Mouse (Mus musculus) hematopoietic stem cell, adult 5-6 weeks (primary cell): ENCODE results near the gene Cacng7. TPM values are rescaled to one million over a fixed set of nuclear protein-coding genes. Genes with fewer than 3 reads are reported as not detected.

Source experiments
- ATAC-seq, 2 experiments: fragments of 125-278 bp in 1 of 2; replicated peaks in 1 of 2; 2 replicates each; pipeline ENCODE4 v1.8.0; 2016 to 2017; ENCODE audit warnings: inconsistent platforms in 2 of 2, mild to moderate bottlenecking in 2 of 2, moderate number of reproducible peaks in 2 of 2, low read depth in 1 of 2, moderate TSS enrichment in 1 of 2; ENCODE audit not compliant: low FRiP score in 2 of 2, poor library complexity in 2 of 2, severe bottlenecking in 2 of 2, insufficient read depth in 1 of 2, low TSS enrichment in 1 of 2
- total RNA-seq: library from RNA; stranded (forward); fragments of 172-1452, 232-1000 nt; gene quantifications from 2 replicates; pipeline ENCODE4 v1.2.3, GENCODE M21; 2017

Cacng7 gene
- total RNA-seq, 1 experiment from 2014 or later: not detected

- ATAC-seq: peak in 1 of 2 experiments; percentile 44; a peak in 1 of 4 replicates
Observed at GRCm38 (mm10) chr7:3331581-3332223, 1.1 kb upstream of the Cacng7 start.

- ATAC-seq: no peak
Observed at GRCm38 (mm10) chr7:3332224-3332615, 535 bp upstream of the Cacng7 start.

DNA sequence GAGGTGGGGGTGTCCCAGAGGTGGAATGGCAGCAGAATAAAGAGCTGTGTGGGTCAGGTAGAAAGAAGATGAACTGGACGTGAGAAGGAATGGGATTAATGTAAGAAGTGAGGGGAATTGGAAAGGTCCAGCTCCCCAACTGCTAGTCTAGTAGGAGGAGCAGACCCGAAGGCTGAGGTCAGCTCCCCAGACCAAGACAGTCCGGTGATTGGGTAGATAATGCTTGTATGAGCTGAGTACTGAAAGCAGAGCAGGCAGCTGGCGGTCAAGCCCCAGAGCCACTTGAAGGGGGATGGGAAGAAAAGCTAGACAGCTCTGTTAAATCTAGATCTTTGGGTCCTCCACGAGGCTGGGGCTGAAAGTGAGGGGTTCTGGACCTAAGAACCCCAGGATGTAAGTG, 787 bp downstream of the Cacng7 start:
- ATAC-seq: no peak

GRCm38 (mm10) chr7:3336412-3336811, 3.7 kb downstream of the Cacng7 start:
- no peak for ATAC-seq

GRCm38 (mm10) chr7:3338286-3338935, 5.7 kb downstream of the Cacng7 start:
- no peak; a peak in 1 of 4 replicates for ATAC-seq

DNA sequence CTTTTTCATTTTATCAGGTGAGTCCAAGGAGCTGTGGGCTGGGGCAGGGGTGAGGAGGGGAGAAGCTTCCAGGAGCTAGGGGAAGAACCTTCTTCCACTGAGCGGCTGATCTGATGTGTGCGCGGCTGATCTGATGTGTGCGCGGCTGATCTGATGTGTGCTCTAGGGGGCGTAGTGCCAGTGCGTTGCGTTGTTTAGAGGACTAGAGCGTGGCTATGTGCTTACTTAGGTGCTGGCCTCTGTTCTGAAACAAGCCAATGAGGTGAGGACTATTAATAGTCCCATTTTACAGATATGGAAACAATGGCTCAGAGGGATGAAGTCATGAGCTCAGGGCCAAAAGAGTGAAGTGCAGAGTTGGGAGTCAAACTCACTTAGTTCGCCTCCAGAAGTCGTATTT, 6.3 kb downstream of the Cacng7 start:
- ATAC-seq: no peak

DNA sequence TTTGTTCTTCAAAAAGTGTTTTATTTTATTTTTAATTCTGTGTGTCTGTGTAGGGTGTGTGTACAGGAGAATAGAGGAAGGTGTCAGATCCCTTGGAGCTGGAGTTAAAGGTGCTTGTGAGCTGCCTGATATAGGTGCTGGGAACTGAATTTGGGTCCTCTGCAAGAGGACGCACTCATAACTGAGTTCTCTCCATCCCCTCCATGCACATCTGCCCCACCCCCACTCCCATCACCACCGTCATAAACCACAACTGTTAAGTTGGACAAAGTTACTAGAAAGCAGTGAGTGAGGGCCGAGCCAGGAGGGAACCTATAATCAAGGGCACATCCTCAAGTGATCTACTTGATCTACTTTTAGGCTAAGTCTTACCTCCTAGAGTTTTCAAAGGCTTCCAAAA, 11.1 kb downstream of the Cacng7 start:
- no peak for ATAC-seq

DNA sequence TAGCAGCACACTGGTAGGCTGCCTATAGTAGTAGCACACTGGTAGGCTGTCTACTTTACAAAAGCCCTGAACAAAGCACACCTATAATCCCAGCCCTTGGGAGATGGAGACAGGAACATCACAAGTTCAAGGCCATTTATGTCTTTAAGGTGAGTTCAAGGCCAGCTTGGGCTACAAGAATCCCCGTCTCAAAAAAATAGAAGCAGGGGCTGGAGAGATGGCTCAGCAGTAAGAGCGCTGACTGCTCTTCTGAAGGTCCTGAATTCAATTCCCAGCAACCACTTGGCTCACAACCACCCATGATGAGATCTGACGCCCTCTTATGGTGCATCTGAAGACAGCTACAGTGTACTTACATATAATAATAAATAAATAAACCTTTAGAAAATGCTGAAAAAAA, 12.5 kb downstream of the Cacng7 start:
- ATAC-seq: no peak

DNA sequence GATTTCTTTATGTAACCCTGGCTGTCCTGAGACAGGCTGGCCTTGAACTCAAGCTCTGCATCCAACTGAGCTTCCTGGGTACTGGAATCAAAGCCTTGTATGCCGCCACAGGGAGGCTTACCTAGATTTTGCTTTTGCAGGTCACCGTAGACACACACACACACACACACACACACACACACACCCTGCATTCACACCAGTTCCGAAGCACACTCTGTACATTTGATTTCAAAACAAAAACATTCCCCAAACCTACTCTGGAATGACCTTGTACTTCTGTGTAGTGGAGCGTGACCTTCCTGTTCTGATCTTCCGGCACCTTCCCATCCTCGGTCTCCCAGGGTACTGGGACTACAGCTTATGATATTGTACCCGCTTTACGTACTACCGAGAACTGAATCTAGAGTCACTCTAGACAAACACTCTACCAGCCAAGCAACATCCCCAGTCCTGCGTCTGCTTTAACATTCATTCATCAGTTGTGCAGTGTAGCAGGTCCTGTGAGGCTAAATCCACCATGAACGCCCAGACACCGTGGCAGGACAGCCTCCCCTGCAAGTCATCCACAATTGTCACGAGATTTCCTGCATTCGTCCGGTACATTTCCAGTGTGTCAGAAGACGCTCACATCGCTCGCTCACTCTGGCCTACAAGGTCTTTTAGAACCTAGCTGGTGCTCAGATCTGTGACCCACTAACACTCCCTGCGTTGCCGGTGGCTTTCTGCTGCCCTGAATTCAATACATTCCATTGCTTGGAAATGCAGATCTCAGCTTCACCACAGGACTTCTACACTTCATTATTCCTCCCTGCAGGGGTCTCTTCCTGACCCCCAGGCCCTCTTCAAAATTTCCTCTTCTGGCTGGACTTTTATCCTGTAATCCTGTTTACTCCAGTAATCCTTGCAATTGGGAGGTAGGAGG, 14.9 kb downstream of the Cacng7 start:
- ATAC-seq: no peak

DNA sequence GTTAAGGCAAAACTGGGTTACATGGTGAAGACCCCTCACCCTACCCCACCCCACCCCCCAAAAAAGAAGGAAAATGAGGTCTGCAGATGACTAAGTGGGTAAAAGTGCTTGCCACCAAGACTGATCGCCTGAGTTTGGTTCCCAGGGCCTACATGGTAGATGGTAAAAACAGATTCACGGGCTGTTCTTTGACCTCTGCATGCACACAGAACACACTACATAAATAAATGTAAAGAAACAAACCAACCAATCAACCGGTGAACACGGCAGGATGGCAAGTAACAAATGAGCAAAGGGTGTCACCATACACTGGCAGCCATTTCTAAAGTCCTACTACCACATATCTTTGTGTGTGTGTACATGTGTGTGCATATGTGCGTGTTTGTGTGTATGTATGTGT, 15.6 kb downstream of the Cacng7 start:
- no peak for ATAC-seq

DNA sequence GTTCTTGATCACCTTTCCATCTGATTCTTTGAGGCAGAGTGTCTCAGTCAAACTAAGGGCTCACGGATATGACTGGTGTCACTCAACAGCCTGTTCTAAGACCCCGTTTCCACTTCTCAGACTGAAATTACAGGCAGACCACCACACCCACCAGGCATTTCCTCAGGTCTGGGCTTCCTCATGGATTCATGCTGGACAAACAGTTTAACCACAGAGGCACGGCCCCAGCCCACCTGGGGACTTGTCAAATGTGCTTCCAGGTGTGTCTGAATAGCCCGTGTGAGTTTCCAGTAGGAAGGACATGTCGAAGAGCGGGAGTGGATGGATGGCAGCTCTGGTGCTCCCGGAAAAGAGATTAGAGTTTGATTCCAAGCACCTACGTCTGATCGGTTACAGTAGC, 17.0 kb downstream of the Cacng7 start:
- ATAC-seq: no peak

GRCm38 (mm10) chr7:3351536-3351935, 18.8 kb downstream of the Cacng7 start:
- ATAC-seq: no peak

- no peak for ATAC-seq
Observed at GRCm38 (mm10) chr7:3354850-3355249, 22.1 kb downstream of the Cacng7 start.

DNA sequence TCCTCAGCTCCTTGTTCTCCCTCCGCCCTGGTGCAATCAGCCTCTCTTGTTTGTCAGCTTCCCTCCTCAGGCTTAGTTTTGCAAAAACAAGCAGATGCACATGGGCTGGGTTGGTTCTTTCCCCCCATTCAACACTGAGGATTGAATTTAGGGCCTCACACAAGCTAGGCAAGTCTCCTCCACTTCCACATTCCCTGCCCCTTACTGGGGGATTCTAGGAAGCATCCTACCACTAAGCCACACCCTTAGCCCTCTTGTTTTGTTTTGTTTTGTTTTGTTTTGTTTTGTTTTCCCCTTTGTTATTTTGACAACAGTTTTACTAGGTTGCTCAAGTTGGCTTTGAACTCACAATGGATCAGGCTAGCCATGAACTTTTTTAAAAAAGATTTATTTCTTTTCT, 27.9 kb downstream of the Cacng7 start:
- ATAC-seq: no peak

GRCm38 (mm10) chr7:3365547-3366279, 33.0 kb downstream of the Cacng7 start:
- ATAC-seq: peak; percentile 77 to 86

- ATAC-seq: peak in 1 of 2 experiments; percentile 37; a peak in 2 of 4 replicates
Observed at GRCm38 (mm10) chr7:3366705-3367516, 34.2 kb downstream of the Cacng7 start.

DNA sequence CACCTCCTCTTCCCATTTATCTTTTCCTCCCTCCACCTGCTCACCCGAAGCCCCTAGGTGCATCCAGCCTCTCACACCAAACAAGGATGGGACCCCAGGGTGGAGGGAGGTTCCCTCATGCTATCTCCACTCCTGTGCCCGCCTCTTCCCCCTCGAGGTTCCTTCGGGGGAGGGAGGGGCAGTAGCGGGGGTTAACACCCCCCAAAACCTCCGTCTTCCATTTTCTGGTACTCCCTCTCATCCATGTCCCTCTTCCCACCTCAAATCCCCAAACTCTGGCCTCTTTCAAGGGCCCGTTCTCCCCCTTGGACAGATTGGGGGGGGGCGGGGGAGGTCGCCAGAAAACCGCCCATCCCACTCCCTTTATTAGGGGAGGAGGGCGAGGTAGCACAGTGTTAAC, 34.8 kb downstream of the Cacng7 start:
- no peak for ATAC-seq
